Mouse (Mus musculus): ENCODE data around the gene Sult2b1.

GRCm38 (mm10) chr7:45714630-45715089, 69.8 kb downstream of the Sult2b1 start:
- no peak for TF ChIP-seq CTCF (IDR thresholded peaks at IDR 0.05; ENCODE audit: control insufficient read depth, insufficient read depth, low read length)
- TF ChIP-seq POLR2A (IDR thresholded peaks at IDR 0.05; ENCODE audit: borderline replicate concordance, control insufficient read depth, low read depth, low read length) = no peak

Data from bone marrow, adult 2 months (tissue).